Mouse (Mus musculus): Measurements from ENCODE around the gene Gm5108. TPM values are rescaled to one million over a fixed set of nuclear protein-coding genes. Genes with fewer than 3 reads are reported as not detected.

Gene Gm5108
- polyA plus RNA-seq, 2 experiments, result not detected

DNA sequence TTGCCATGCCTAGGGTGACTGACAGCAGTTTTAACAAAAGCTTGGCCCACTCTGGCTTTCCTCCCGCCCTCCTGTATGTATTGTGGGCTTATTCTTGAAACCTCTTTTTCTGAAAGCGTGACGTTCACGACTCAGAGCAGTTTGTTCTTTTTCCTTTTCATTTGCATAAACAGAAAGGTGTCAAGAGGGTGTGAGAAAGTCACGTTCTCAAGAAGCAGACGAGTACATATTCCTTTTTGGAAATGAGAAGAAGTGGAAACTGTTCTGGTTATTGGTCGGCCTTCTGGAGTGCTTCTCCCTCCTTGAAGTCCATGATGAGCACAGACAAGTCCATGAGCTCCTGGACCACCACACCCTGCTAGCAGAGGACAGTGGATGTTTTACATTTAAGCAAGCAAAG lies 14.0 kb downstream of the Gm5108 start:
- Histone ChIP-seq H3K9me3 (ENCODE audit: control insufficient read depth, low read length) (no peaks in the 10 kb centered on the region), H3K4me1 (ENCODE audit: control insufficient read depth, insufficient read depth, low read length) (no peaks in the 10 kb centered on the region), H3K36me3 (ENCODE audit: control insufficient read depth, insufficient read depth, low read length) (no peaks in the 10 kb centered on the region), H3K27ac (replicated peaks; ENCODE audit: low read depth, low read length) (no peak overlapping the region), H3K4me2 (replicated peaks; ENCODE audit: low read depth, low read length, severe bottlenecking) (no peak overlapping the region), H3K27me3 (ENCODE audit: control insufficient read depth, insufficient read depth, low read length) (no peaks in the 10 kb centered on the region), H3K9ac (ENCODE audit: low read depth, low read length, severe bottlenecking) (no peak overlapping the region), H3K4me3 (replicated peaks; ENCODE audit: low read length) (no peak overlapping the region)
- ATAC-seq (ENCODE audit: low FRiP score, low read depth) (no peak), DNase-seq (ENCODE audit: low spot score) (no peak)
- TF ChIP-seq POLR2A (IDR thresholded peaks at IDR 0.05; ENCODE audit: borderline replicate concordance, extremely low read depth, insufficient read depth, insufficient read length), result no peak
- WGBS, result 83% methylated on average over 7 of the region's 7 CpGs

DNA sequence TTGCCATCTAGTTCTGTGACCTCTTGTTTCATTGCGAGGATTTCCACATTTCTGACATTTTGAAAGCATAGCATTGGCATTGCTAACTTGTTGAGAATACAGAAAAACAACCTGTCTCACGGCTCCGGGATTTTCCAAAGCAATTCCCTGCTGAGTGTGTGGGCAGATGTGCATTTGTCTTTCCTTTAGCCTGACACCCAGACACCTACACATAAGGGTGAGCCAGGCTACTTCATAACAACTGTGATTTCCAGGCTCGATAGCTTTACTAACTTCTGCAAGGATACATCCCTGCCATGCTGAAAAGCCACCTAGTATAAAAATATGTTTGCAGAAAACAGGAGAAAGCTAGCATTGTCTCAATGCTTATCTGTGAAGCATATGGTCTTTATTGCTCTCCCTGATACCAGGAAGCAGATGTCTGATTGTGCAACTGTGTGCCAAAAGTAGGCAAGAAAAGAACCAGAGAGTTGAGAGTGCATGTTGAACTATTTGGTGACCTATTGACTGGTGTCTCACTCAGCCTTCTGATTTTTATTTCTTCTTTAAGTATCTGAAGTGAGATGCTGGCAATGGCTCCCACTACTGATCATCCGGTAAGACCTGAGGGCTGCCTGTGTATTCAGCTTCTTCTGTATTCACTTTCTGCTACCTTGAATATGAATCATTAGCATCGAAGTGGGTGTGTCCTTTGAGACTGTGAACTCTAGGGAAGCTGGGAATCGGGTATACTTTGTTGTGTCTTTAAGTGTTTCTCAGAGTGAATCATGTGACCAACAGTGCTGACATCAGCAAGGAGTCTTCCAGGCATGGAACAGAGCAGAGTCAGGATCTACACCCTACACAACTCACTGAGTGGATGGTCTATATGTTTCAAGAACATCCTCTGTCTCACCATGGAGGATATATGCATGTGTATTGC lies 20.5 kb downstream of the Gm5108 start:
- H3K27me3 ChIP-seq (ENCODE audit: control insufficient read depth, insufficient read depth, low read length), result no peaks in the 10 kb centered on the region
- H3K9me3 ChIP-seq (ENCODE audit: control insufficient read depth, low read length), result no peaks in the 10 kb centered on the region
- H3K4me3 ChIP-seq (replicated peaks; ENCODE audit: low read length), result no peak overlapping the region
- no peaks in the 10 kb centered on the region for H3K4me1 ChIP-seq (ENCODE audit: control insufficient read depth, insufficient read depth, low read length)
- H3K4me2 ChIP-seq (replicated peaks; ENCODE audit: low read depth, low read length, severe bottlenecking), result no peak overlapping the region
- TF ChIP-seq POLR2A (IDR thresholded peaks at IDR 0.05; ENCODE audit: borderline replicate concordance, extremely low read depth, insufficient read depth, insufficient read length), result no peak
- H3K36me3 ChIP-seq (ENCODE audit: control insufficient read depth, insufficient read depth, low read length), result no peaks in the 10 kb centered on the region
- 80% methylated on average over 7 of the region's 7 CpGs for WGBS
- no peak for ATAC-seq (ENCODE audit: low FRiP score, low read depth)
- no peak overlapping the region for H3K9ac ChIP-seq (ENCODE audit: low read depth, low read length, severe bottlenecking)
- H3K27ac ChIP-seq (replicated peaks; ENCODE audit: low read depth, low read length), result no peak overlapping the region
- no peak for DNase-seq (ENCODE audit: low spot score)

DNA sequence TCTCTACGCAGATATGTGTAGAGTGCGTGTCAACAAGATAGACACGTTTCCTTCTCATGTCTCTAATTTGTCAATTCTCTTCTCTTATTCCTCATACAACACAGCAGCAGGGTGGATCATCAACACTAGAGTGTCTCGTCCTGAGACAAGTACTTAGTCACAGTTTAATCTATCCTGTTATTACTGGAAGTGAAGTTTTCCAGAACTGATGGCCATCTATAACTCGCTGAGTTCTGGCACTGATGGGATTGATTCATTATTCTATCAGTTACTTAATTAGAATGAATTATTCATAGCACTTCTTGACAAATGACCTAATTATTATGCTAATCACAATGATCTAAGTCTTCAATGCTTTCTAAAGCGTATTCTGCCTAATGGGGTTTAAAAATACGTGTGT lies 28.1 kb downstream of the Gm5108 start:
- DNase-seq (ENCODE audit: low spot score) (no peak), ATAC-seq (ENCODE audit: low FRiP score, low read depth) (no peak)
- 80% methylated on average over 7 of the region's 7 CpGs for WGBS
- no peaks in the 10 kb centered on the region for H3K27me3 ChIP-seq (ENCODE audit: control insufficient read depth, insufficient read depth, low read length)
- H3K27ac ChIP-seq (replicated peaks; ENCODE audit: low read depth, low read length), result no peak overlapping the region
- no peak for TF ChIP-seq POLR2A (IDR thresholded peaks at IDR 0.05; ENCODE audit: borderline replicate concordance, extremely low read depth, insufficient read depth, insufficient read length)
- H3K9me3 ChIP-seq (ENCODE audit: control insufficient read depth, low read length), result no peaks in the 10 kb centered on the region
- no peak overlapping the region for H3K4me3 ChIP-seq (replicated peaks; ENCODE audit: low read length)
- H3K4me2 ChIP-seq (replicated peaks; ENCODE audit: low read depth, low read length, severe bottlenecking), result no peak overlapping the region
- H3K4me1 ChIP-seq (ENCODE audit: control insufficient read depth, insufficient read depth, low read length), result no peaks in the 10 kb centered on the region
- H3K36me3 ChIP-seq (ENCODE audit: control insufficient read depth, insufficient read depth, low read length), result no peaks in the 10 kb centered on the region
- no peak overlapping the region for H3K9ac ChIP-seq (ENCODE audit: low read depth, low read length, severe bottlenecking)

DNA sequence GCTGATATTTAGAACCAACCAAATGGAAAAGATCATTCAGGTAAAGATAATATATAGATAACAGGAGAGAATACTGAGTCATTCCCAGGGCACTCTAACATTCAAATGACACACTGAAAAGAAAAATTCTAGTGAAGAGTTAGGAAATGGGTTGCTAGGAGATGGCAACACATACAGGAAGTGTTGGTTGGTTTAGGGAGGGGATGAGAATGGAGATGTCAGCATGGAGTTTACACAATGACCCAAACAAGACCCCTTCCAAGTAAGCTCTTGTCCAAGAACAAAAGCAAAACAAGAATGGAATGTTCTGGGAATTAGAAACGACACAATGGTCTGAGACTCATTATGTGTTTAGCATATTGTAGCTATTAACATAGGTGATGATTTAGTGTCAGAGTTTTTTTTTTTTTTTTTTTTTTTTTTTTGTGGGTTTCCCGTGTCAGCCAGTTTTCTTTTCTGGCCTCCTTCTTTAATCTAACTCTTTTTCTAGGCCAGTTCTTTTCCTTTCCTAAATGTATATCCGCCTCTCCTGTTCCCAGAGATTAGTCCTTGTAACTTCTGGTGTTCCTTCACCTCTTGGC lies 40.6 kb downstream of the Gm5108 start:
- Histone ChIP-seq H3K9ac (ENCODE audit: low read depth, low read length, severe bottlenecking) (no peak overlapping the region), H3K36me3 (ENCODE audit: control insufficient read depth, insufficient read depth, low read length) (no peaks in the 10 kb centered on the region), H3K4me1 (ENCODE audit: control insufficient read depth, insufficient read depth, low read length) (no peaks in the 10 kb centered on the region), H3K4me2 (replicated peaks; ENCODE audit: low read depth, low read length, severe bottlenecking) (no peak overlapping the region), H3K9me3 (ENCODE audit: control insufficient read depth, low read length) (no peaks in the 10 kb centered on the region), H3K27ac (replicated peaks; ENCODE audit: low read depth, low read length) (no peak overlapping the region), H3K4me3 (replicated peaks; ENCODE audit: low read length) (no peak overlapping the region), H3K27me3 (ENCODE audit: control insufficient read depth, insufficient read depth, low read length) (no peaks in the 10 kb centered on the region)
- no peak for TF ChIP-seq POLR2A (IDR thresholded peaks at IDR 0.05; ENCODE audit: borderline replicate concordance, extremely low read depth, insufficient read depth, insufficient read length)
- DNase-seq (ENCODE audit: low spot score) (no peak), ATAC-seq (ENCODE audit: low FRiP score, low read depth) (no peak)
- 61% methylated on average over 3 of the region's 3 CpGs for WGBS

DNA sequence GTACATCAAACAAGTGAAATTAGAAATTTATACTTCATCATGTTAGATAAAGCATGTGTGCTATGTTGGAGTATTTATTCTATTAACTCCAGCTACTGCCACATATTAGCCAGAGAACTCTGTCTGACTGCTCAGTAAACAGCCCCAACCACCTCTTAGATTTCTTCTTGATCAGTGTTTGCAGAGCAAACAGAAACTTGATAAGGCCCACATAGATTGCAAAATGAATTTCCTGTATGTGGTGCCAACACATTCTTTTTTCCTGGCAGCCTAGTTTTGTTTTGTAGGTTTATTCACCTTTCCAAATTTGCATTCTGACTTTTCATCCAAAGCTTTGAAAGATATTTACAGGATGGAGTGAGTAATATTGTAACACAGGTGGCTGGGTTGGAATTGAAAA lies 49.0 kb downstream of the Gm5108 start:
- H3K4me3 ChIP-seq (replicated peaks; ENCODE audit: low read length), result no peak overlapping the region
- no peak for TF ChIP-seq POLR2A (IDR thresholded peaks at IDR 0.05; ENCODE audit: borderline replicate concordance, extremely low read depth, insufficient read depth, insufficient read length)
- ATAC-seq (ENCODE audit: low FRiP score, low read depth), result no peak

More for the DNA sequence above, 49.0 kb downstream of the Gm5108 start:
- DNase-seq (ENCODE audit: low spot score), result no peak
- H3K36me3 ChIP-seq (ENCODE audit: control insufficient read depth, insufficient read depth, low read length), result no peaks in the 10 kb centered on the region
- no peak overlapping the region for H3K27ac ChIP-seq (replicated peaks; ENCODE audit: low read depth, low read length)
- no peak overlapping the region for H3K9ac ChIP-seq (ENCODE audit: low read depth, low read length, severe bottlenecking)
- H3K27me3 ChIP-seq (ENCODE audit: control insufficient read depth, insufficient read depth, low read length), result no peaks in the 10 kb centered on the region
- no peaks in the 10 kb centered on the region for H3K4me1 ChIP-seq (ENCODE audit: control insufficient read depth, insufficient read depth, low read length)
- no peaks in the 10 kb centered on the region for H3K9me3 ChIP-seq (ENCODE audit: control insufficient read depth, low read length)
- no peak overlapping the region for H3K4me2 ChIP-seq (replicated peaks; ENCODE audit: low read depth, low read length, severe bottlenecking)
